Mouse (Mus musculus) CD4-positive, CD25-positive, alpha-beta regulatory T cell, adult 4 months (primary cell): ENCODE data around the gene Csnk1e. TPM values are rescaled to one million over a fixed set of nuclear protein-coding genes. Genes with fewer than 3 reads are reported as not detected.

Experiments
- ATAC-seq: one replicate; pipeline ENCODE4 v1.8.0; 2017
- polyA plus RNA-seq, 2 experiments: library from polyadenylated mRNA; unstranded; fragments of 100-300 nt; shearing (Covaris generic); gene quantifications; one replicate each; pipeline ENCODE4 v1.2.1; 2017

Gene Csnk1e
- polyA plus RNA-seq, 2 experiments from 2014 or later: 3.1 to 6.2 TPM

DNA sequence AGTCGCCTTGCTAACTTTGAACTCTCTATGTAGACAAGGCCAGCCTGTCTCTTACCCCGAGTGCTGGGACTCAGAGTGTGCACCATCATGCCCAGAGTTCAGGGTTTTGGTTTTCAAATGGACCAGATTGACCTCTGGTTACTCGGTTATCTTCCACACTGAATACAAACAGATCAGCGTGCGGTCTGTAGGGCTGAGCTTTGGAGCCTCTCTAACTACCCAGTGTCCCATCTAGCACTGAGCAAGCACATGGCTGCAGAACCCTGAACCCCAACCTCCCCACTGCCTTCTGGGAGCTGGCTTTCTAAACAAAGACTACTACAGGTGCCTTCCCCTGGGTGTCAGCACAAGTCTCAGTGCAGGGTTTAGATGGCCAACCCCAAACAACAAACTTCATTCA, 62.8 kb downstream of the Csnk1e start:
- ATAC-seq: no peak

DNA sequence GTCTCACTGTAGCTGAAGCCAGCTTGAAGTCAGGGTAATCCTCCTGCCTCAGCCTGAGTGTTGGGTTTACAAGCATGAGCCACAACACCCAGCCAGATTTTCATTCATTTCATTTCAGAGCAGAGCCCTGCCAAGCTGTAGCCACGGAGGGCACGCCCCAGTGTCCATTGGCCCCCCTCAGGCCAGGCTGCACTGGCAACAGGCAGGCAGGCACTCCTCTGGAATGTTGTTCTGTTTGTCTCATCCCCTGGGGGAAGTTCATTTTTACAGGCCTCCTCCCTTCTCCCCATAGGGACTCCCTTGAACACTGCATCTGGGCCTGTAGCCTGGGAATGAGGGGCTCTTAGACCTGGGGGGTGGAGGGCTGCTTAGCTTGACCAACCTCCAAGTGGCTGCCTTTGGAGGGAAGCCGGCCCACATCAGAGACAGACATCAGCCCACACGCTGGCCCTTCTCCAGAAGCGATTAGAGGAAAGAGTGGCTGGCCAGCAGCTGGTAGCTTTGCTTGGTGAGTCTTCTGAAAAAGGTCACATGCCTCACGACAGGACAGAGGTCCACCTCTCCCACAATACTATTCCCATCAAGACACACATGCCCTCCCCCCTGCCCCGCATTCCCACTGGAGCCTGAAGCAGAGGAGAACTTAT, 63.8 kb downstream of the Csnk1e start:
- no peak for ATAC-seq

DNA sequence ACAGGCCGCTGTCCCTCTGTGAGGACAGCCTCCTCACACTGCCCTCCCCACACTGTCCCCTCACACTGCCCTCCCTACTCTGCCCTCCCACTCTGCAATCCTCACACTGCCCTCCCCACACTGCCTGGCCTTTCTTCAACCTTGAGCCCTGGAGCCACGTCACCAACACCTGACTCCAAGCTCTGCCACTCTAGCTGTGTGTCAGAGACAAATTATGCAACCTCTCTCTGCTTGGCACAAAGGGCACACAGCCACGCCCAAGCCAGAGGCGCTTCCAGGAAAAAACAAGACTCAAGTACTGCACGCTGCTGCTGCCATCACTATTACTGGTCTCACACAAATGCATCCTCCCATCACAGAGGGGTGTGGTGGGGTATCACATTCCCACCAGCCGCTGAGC, 64.9 kb downstream of the Csnk1e start:
- peak; percentile 32 for ATAC-seq

DNA sequence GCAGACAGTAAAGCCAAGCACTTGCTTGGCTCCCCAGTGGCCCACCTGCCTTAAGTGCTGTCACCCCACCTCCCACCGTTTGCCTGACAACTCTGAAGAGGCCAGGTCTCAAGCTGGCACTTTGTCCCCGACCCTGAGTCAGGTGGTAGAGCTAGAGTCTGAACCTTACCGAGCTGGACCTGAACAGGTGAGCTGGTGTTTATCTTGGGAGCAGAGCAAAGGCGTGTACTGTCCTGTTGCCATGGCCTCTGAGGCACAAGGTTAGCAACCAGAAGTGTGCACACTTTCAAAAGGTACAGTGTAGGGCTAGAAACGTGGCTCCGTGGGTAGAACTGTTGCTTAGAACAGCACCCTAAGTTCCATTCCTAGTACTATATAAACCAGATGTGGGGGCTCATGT, 67.2 kb downstream of the Csnk1e start:
- no peak for ATAC-seq

- no peak for ATAC-seq
These were observed 67.8 kb downstream of the Csnk1e start for GRCm38 (mm10) chr15:79387611-79388010.

GRCm38 (mm10) chr15:79387081-79387480, 68.3 kb downstream of the Csnk1e start:
- no peak for ATAC-seq

DNA sequence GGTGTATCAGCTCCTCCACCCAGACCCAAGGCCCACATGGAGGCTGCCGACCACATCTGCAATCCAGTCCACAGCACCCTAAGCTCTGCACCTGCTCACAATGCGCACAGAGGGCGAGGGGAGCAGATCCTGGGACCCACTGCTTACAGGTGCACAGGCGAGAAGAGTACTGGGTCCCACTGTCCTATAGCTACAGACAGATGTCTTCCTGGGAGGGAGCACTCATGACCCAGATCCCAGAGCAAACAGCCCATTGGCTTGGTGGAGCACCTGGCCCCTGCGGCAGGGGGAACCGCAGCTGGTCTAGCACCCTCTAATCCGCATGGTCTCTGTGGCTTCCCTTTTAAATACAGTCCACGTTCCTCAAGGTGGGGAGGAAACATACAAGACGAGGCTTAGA, 73.7 kb downstream of the Csnk1e start:
- ATAC-seq: no peak

DNA sequence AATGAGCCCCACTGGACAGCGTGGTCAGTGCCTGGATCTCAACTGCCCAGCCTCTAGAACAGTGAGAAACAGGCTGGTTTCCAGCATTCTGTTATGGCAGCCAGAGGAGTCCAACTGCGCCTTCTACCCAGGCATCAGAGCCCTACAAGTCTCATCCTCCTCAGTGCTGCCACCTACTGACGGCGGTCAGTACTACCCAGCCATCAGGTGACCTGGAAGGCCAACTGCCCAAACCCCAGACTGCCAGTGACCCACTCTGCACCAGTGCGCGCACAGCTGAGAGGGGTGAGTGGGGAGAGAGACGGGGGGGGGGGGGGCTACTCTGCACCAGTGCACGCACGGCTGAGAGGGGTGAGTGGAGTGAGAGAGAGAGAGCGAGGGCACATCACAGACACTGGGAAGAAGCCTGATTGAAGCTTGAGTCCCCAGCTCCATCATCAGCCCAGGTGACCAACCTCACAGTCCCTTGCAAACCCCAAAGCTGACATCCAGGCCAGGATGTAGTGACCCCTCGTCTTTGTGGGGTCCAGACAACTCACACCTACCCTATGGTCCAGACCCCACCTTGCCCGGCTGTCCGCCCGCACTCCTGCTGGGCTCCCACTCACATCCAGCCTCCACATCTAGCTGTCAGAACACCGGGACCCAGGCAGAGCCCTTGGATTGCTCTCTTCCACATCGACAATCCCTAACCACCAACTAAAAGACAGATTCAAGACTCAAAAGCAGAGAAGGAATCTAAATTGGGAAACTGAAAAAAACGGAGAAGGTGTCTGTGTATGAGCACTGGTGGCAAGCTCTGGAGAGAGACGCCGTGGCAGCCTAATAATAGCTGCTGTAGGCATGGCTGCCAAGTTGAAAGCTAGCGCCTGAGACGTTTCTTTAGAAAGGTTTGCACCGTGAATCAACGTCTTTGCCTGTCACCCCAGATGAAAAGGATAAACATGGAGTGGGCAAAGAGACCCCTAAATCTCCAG, 74.6 kb downstream of the Csnk1e start:
- peak; percentile 58 for ATAC-seq

- no peak for ATAC-seq
These were observed 75.7 kb downstream of the Csnk1e start for GRCm38 (mm10) chr15:79379658-79380057.

DNA sequence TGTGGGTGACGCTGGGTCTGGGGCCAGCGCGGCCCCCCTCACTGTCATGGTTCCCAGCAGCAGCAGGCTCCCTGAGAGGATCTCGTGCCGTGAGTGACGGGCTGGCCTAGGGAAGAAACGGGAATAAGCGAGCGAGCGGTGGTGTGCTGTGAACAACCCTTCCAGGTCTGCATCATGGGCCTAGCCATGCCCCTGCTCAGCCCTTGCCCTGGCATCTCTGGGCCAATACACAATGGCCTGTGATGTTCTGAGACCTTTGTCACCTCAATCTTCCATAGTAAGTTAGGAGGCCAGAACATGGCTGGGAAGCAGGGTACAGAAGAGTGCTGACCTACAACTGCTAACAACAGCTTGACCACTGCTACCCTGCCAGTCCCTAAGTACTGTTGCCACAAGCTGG, 76.8 kb downstream of the Csnk1e start:
- ATAC-seq: no peak

DNA sequence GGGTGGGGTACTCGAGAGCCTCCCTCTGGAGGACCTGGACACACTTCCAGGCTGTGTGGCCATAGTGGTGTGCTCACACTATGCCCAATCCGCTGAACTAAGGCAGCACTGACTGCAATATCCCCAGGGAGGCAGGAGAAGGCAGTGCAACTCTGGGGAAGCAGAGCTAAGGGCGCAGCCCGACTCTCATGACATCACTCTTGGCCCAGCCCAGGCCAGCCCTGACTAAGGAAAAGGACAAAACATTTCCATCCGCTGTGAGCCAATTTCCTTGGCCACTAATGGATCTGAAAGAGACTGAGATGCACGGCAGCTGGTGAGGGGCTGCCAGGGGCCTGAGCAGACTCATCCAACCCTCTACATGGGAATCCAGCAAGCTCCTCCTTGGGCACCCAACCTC, 77.7 kb downstream of the Csnk1e start:
- no peak for ATAC-seq

- no peak for ATAC-seq
These were observed 80.6 kb downstream of the Csnk1e start for GRCm38 (mm10) chr15:79374760-79375159.

GRCm38 (mm10) chr15:79370281-79370843, 85.0 kb downstream of the Csnk1e start:
- no peak for ATAC-seq

DNA sequence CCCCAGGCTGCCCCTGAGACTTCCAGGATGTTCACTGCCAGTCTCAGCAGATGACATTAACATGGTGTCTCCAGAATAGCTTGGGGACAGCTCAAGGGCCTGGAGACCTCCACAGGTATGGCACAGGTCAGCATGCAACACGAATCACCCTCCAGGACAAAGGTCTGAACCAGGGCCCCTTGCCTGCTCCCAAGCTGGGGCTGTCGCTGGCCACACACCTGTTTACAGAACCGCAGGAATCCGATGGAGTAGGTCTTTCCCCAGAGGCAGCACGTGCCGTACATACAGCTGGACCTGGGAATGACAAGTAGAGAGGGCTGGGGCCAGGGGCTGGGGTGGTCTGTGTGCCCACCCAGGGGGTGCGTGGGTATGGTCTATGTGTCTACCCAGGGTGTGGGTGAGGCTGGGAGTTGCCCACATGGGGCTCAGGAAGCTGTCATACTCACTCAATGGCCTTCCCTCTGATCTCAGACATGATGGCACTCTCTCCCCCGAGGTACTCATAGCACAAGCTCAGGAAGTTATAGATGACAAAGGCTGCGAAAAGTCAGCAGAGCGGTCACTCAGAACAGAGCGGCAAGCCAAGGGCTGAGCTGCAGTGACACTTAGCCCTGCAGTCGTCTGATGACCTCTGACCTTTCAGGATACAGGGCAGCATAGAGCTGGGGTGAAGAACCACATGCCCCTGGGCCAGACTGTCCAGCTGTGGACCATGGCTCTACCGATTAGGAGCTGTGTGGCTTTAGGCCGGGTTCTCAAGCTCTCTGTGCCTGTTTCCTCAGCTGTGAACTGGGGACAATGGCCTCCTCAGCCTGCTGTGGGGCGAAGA, 85.7 kb downstream of the Csnk1e start:
- ATAC-seq: no peak

- no peak for ATAC-seq
These were observed 86.4 kb downstream of the Csnk1e start for GRCm38 (mm10) chr15:79368861-79369440.

GRCm38 (mm10) chr15:79368313-79368811, 87.0 kb downstream of the Csnk1e start:
- no peak for ATAC-seq

Other genes starting within 250 kb of the Csnk1e start
- gene Pick1, start 226.4 kb downstream of the Csnk1e start, polyA plus RNA-seq: 10 to 100 TPM in 1 of 2 experiments, 1 to 10 TPM in 1; 6.0 to 10.5 TPM
- under 1 TPM in 1 of 2 experiments, not detected in 1; 0.52 TPM for gene Gm49486, start 226.2 kb downstream of the Csnk1e start, polyA plus RNA-seq
- not detected for gene Slc16a8, start 200.8 kb downstream of the Csnk1e start, polyA plus RNA-seq
- not detected for gene Baiap2l2, start 170.0 kb downstream of the Csnk1e start, polyA plus RNA-seq
- gene Pla2g6, start 127.2 kb downstream of the Csnk1e start, polyA plus RNA-seq: 10 to 100 TPM; 12.1 to 19.9 TPM
- gene Maff, start 108.9 kb downstream of the Csnk1e start, polyA plus RNA-seq: 1 to 10 TPM; 1.3 to 1.9 TPM
- gene Tmem184b, start 52.0 kb downstream of the Csnk1e start, polyA plus RNA-seq: 10 to 100 TPM in 1 of 2 experiments, 1 to 10 TPM in 1; 9.6 to 12.5 TPM
- gene Kcnj4, start 49.7 kb upstream of the Csnk1e start, polyA plus RNA-seq: not detected
- not detected for gene Kdelr3, start 60.8 kb upstream of the Csnk1e start, polyA plus RNA-seq
- 10 to 100 TPM; 28.9 to 39.9 TPM for gene Ddx17, start 91.2 kb upstream of the Csnk1e start, polyA plus RNA-seq
- gene Dmc1, start 149.5 kb upstream of the Csnk1e start, polyA plus RNA-seq: not detected
- under 1 TPM; 0.15 to 0.50 TPM for gene Fam227a, start 203.4 kb upstream of the Csnk1e start, polyA plus RNA-seq
- gene Cby1, start 203.6 kb upstream of the Csnk1e start, polyA plus RNA-seq: 10 to 100 TPM; 16.1 to 16.3 TPM
- 100 to 1,000 TPM; 183 to 185 TPM for gene Tomm22, start 215.3 kb upstream of the Csnk1e start, polyA plus RNA-seq
- gene Josd1, start 232.4 kb upstream of the Csnk1e start, polyA plus RNA-seq: 1 to 10 TPM; 4.2 to 6.8 TPM
- 10 to 100 TPM; 21.0 to 21.6 TPM for gene Gtpbp1, start 235.3 kb upstream of the Csnk1e start, polyA plus RNA-seq